Mouse (Mus musculus) ES-Bruce4 (cell line): ENCODE measurements around the gene Arhgap35. TPM values are rescaled to one million over a fixed set of nuclear protein-coding genes. Genes with fewer than 3 reads are reported as not detected.

ENCODE experiments used
- H3K27ac ChIP-seq: 2 replicates; pipeline ENCODE4 v1.5.1; 2012; ENCODE audit warnings: low read length, inconsistent platforms; ENCODE audit not compliant: insufficient read depth
- H3K27me3 ChIP-seq: 2 replicates; pipeline ENCODE4 v1.6.1; 2012; ENCODE audit warnings: mild to moderate bottlenecking, low read length, inconsistent platforms; ENCODE audit not compliant: control insufficient read depth, poor library complexity, insufficient read depth, severe bottlenecking
- H3K36me3 ChIP-seq: 2 replicates; pipeline ENCODE4 v1.6.1; 2012; ENCODE audit warnings: inconsistent platforms, mild to moderate bottlenecking, low read length, moderate library complexity; ENCODE audit not compliant: control insufficient read depth, poor library complexity, insufficient read depth, severe bottlenecking
- H3K4me1 ChIP-seq: one replicate; pipeline ENCODE4 v1.8.1; 2011; ENCODE audit warnings: low read length; ENCODE audit not compliant: control insufficient read depth, insufficient read depth
- H3K4me3 ChIP-seq: 2 replicates; pipeline ENCODE4 v1.5.1; 2011; ENCODE audit warnings: low read depth, mild to moderate bottlenecking, low read length
- H3K9ac ChIP-seq: 2 replicates; pipeline ENCODE4 v1.6.1; 2012; ENCODE audit warnings: low read depth, mild to moderate bottlenecking, inconsistent platforms; ENCODE audit not compliant: poor library complexity, severe bottlenecking
- H3K9me3 ChIP-seq: replicated peaks from 2 replicates; pipeline ENCODE4 v1.6.1; 2012; ENCODE audit warnings: mild to moderate bottlenecking, low read length, inconsistent platforms; ENCODE audit not compliant: control insufficient read depth, poor library complexity, insufficient read depth, severe bottlenecking
- CTCF ChIP-seq: IDR thresholded peaks from one replicate; pipeline ENCODE4 v1.8.1; 2011; ENCODE audit warnings: low read depth, low read length
- EP300 ChIP-seq: IDR thresholded peaks from 2 replicates; pipeline ENCODE4 v1.6.1; 2011; ENCODE audit warnings: low read depth, low read length; ENCODE audit not compliant: insufficient read depth
- POLR2A ChIP-seq: IDR thresholded peaks from one replicate; pipeline ENCODE4 v1.8.1; 2011; ENCODE audit warnings: low read length; ENCODE audit not compliant: insufficient read depth
- polyA plus RNA-seq: library from polyadenylated mRNA; stranded (reverse); fragments of >200 nt; gene quantifications from 2 replicates; pipeline ENCODE4 v1.2.4, GENCODE M21; 2011; ENCODE audit warnings: low read depth; ENCODE audit not compliant: missing spikeins, insufficient read depth, insufficient read length

Arhgap35 gene
- polyA plus RNA-seq, 1 experiment, result 48.5 TPM

- Histone ChIP-seq H3K36me3 (no peaks in the 10 kb centered on the region), H3K9ac (peak overlapping the region; percentile 20), H3K4me1 (no peaks in the 10 kb centered on the region), H3K9me3 (no peaks in the 10 kb centered on the region), H3K27me3 (peaks cover 9% of the 10 kb centered on the region), H3K4me3 (peak overlapping the region; percentile 43), H3K27ac (no peak overlapping the region)
- no peak for TF ChIP-seq POLR2A
- no peak for TF ChIP-seq EP300
- no peak for TF ChIP-seq CTCF
These were observed 139.5 kb downstream of the Arhgap35 start for GRCm38 (mm10) chr7:16475321-16475720.

- TF ChIP-seq POLR2A (no peak), CTCF (no peak), EP300 (no peak)
- no peaks in the 10 kb centered on the region for H3K9me3 ChIP-seq
- H3K4me1 ChIP-seq, result no peaks in the 10 kb centered on the region
- no peak overlapping the region for H3K27ac ChIP-seq
- H3K4me3 ChIP-seq, result peak overlapping the region; percentile 18; the same call in 1 of the 2 replicates
- peaks cover 9% of the 10 kb centered on the region for H3K27me3 ChIP-seq
- no peak overlapping the region for H3K9ac ChIP-seq
- no peaks in the 10 kb centered on the region for H3K36me3 ChIP-seq
These were observed 140.3 kb downstream of the Arhgap35 start for GRCm38 (mm10) chr7:16474445-16474844.

- no peaks in the 10 kb centered on the region for H3K4me1 ChIP-seq
- H3K27me3 ChIP-seq, result peaks cover 9% of the 10 kb centered on the region
- H3K27ac ChIP-seq, result no peak overlapping the region
- TF ChIP-seq POLR2A, result no peak
- no peak for TF ChIP-seq CTCF
- TF ChIP-seq EP300, result no peak
- H3K9me3 ChIP-seq, result no peaks in the 10 kb centered on the region
- H3K4me3 ChIP-seq, result no peak overlapping the region
- no peak overlapping the region for H3K9ac ChIP-seq
- H3K36me3 ChIP-seq, result no peaks in the 10 kb centered on the region
These were observed 140.9 kb downstream of the Arhgap35 start for GRCm38 (mm10) chr7:16473847-16474246.

GRCm38 (mm10) chr7:16472116-16472709, 142.6 kb downstream of the Arhgap35 start:
- no peaks in the 10 kb centered on the region for H3K36me3 ChIP-seq
- H3K4me3 ChIP-seq, result no peak overlapping the region
- no peaks in the 10 kb centered on the region for H3K9me3 ChIP-seq
- TF ChIP-seq POLR2A, result no peak
- no peak for TF ChIP-seq CTCF
- TF ChIP-seq EP300, result no peak
- no peaks in the 10 kb centered on the region for H3K4me1 ChIP-seq
- no peak overlapping the region for H3K9ac ChIP-seq
- H3K27ac ChIP-seq, result no peak overlapping the region
- H3K27me3 ChIP-seq, result peaks cover 9% of the 10 kb centered on the region

- peaks cover 9% of the 10 kb centered on the region for H3K27me3 ChIP-seq
- TF ChIP-seq CTCF, result peak; percentile 47
- TF ChIP-seq EP300, result no peak
These were observed 143.2 kb downstream of the Arhgap35 start for GRCm38 (mm10) chr7:16471549-16471948.

GRCm38 (mm10) chr7:16468115-16468514, 146.7 kb downstream of the Arhgap35 start:
- no peaks in the 10 kb centered on the region for H3K36me3 ChIP-seq
- TF ChIP-seq CTCF (no peak), POLR2A (no peak), EP300 (no peak)
- no peak overlapping the region for H3K9ac ChIP-seq
- no peaks in the 10 kb centered on the region for H3K4me1 ChIP-seq
- no peak overlapping the region for H3K4me3 ChIP-seq
- no peaks in the 10 kb centered on the region for H3K27me3 ChIP-seq
- no peaks in the 10 kb centered on the region for H3K9me3 ChIP-seq
- H3K27ac ChIP-seq, result no peak overlapping the region

More at GRCm38 (mm10) chr7:16471549-16471948, 143.2 kb downstream of the Arhgap35 start:
- H3K9ac ChIP-seq, result no peak overlapping the region
- H3K4me3 ChIP-seq, result no peak overlapping the region
- no peaks in the 10 kb centered on the region for H3K36me3 ChIP-seq
- H3K9me3 ChIP-seq, result no peaks in the 10 kb centered on the region
- H3K4me1 ChIP-seq, result no peaks in the 10 kb centered on the region
- no peak overlapping the region for H3K27ac ChIP-seq
